Mouse (Mus musculus) heart, embryonic 13.5 days (tissue): ENCODE measurements around the gene Nsun4. TPM values are rescaled to one million over a fixed set of nuclear protein-coding genes. Genes with fewer than 3 reads are reported as not detected.

Experiments
- ATAC-seq: fragments of 200-750 bp; cut with Nextera tagmentation; 2 replicates; pipeline ENCODE4 v1.8.0; 2017; ENCODE audit warnings: moderate TSS enrichment; ENCODE audit not compliant: insufficient number of reproducible peaks, low FRiP score, low TSS enrichment; ENCODE audit errors: extremely low read depth
- H3K27ac ChIP-seq: fragments of 300-500 bp; sonication (generic); replicated peaks from 2 replicates; pipeline ENCODE4 v1.5.1; 2015; ENCODE audit warnings: moderate library complexity, mild to moderate bottlenecking, inconsistent platforms
- H3K27me3 ChIP-seq: fragments of 300-500 bp; sonication (generic); replicated peaks from 2 replicates; pipeline ENCODE4 v1.6.1; 2015; ENCODE audit warnings: mild to moderate bottlenecking, inconsistent platforms
- H3K36me3 ChIP-seq: fragments of 300-500 bp; sonication (generic); 2 replicates; pipeline ENCODE4 v1.6.1; 2015; ENCODE audit warnings: mild to moderate bottlenecking, inconsistent platforms
- H3K4me1 ChIP-seq: fragments of 300-500 bp; sonication (generic); 2 replicates; pipeline ENCODE4 v1.6.1; 2015; ENCODE audit warnings: inconsistent platforms
- H3K4me2 ChIP-seq: fragments of 300-500 bp; sonication (generic); 2 replicates; pipeline ENCODE4 v1.6.1; 2015; ENCODE audit warnings: inconsistent platforms, mild to moderate bottlenecking, moderate library complexity
- H3K4me3 ChIP-seq: fragments of 300-500 bp; sonication (generic); 2 replicates; pipeline ENCODE4 v1.5.1; 2015; ENCODE audit warnings: moderate library complexity, mild to moderate bottlenecking, inconsistent platforms
- H3K9ac ChIP-seq: fragments of 300-500 bp; sonication (generic); 2 replicates; pipeline ENCODE4 v1.6.1; 2015; ENCODE audit warnings: inconsistent platforms, mild to moderate bottlenecking, moderate library complexity
- H3K9me3 ChIP-seq: fragments of 300-500 bp; sonication (generic); 2 replicates; pipeline ENCODE4 v1.6.1; 2016; ENCODE audit warnings: inconsistent platforms
- WGBS: fragments of 180-500 bp; shearing (Covaris S2); methylation state at CpG from one replicate; pipeline ENCODE4 v1.1.7; 2015; ENCODE audit warnings: mixed read lengths; 5-methylcytosine and 5-hydroxymethylcytosine counted together
- polyA plus RNA-seq: library from polyadenylated mRNA; unstranded; fragments of >200 nt; fragmentation: Nextera tagmentation; extraction: Ambion mirVana; gene quantifications from 2 replicates; pipeline ENCODE4 v1.2.1, GENCODE M21; 2015

The Nsun4 gene
- polyA plus RNA-seq, 1 experiment from 2014 or later = 25.3 TPM

DNA sequence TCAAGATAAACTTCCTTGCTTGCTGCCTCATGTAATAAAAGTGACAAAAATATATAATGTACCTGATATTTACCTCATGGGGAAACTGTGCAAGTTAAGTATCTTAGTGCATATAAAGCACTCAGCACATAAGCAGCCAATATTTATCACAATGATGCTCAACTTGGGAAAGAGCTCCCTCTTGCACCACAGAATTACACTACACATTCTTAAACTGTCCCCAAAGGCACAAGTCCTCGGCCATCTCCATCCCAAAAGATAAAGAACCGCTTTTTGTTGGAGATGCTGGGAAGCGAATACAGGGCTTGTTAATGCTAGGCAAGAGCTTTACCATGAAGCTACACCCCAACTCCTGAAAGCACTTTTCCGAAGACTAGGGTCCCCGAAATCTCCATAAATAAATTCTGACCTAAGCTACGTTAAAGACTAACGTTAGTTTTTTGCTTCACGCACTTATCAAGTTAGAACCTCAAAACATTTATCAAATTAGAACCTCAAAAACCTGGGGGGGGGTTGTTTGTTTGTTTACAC, 20.5 kb upstream of the Nsun4 start:
- Histone ChIP-seq H3K36me3 (peaks cover 23% of the 10 kb centered on the region), H3K4me2 (peak overlapping the region; percentile 78), H3K4me1 (peaks cover 51% of the 10 kb centered on the region), H3K27me3 (no peaks in the 10 kb centered on the region), H3K27ac (peak overlapping the region; percentile 98), H3K9me3 (no peaks in the 10 kb centered on the region), H3K9ac (peak overlapping the region; percentile 99), H3K4me3 (peak overlapping the region; percentile 93)
- no peak for ATAC-seq
- 1% methylated on average over 8 of the region's 8 CpGs for WGBS

DNA sequence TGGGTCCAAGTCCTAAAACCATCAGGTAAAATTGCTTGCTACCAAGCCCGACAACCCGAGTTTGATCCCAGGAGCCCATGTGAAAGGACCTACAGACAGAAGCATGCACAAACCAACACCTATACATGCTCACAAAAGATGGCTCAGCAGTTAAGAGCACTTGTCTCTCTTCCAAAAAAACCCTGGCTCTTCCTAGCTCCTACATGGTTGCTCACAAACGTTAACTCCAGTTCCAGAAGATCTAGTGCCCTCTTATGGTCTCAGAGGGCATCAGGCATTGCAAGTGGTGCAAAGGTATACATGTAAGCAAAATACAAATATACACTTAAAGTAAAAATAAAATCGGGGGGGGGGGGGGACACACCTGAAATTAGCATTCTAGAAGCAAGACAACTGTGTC, 19.5 kb upstream of the Nsun4 start:
- Histone ChIP-seq H3K4me2 (peak overlapping the region; percentile 78), H3K9me3 (no peaks in the 10 kb centered on the region), H3K27me3 (no peaks in the 10 kb centered on the region), H3K4me1 (peaks cover 48% of the 10 kb centered on the region), H3K9ac (peak overlapping the region; percentile 99), H3K36me3 (peaks cover 30% of the 10 kb centered on the region), H3K27ac (no peak overlapping the region), H3K4me3 (peak overlapping the region; percentile 93)
- no peak for ATAC-seq
- WGBS = 47% methylated on average over 4 of the region's 4 CpGs

DNA sequence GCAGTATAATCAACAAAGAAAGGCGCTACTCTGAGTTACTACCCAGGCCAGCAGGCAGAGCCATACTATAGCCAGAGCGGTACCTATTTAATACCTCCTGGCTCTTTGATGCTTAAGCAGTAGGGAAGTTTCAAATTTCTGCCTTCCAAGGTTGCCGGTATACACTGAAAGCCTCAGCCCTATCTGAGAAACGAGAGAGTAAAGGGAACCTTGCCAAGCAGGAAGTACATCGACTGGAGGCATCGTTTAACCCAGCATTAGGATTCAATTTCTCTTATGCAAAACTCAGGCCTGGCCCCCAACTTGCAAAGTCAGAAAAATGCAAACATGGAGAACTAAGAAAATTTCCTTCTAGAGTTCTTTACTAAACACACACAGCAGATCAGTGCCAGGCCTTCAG, 16.4 kb upstream of the Nsun4 start:
- Histone ChIP-seq H3K27ac (no peak overlapping the region), H3K4me3 (no peak overlapping the region), H3K27me3 (no peaks in the 10 kb centered on the region), H3K9me3 (no peaks in the 10 kb centered on the region), H3K36me3 (peaks cover 60% of the 10 kb centered on the region), H3K9ac (no peak overlapping the region), H3K4me1 (peaks cover 33% of the 10 kb centered on the region), H3K4me2 (no peak overlapping the region)
- 68% methylated on average over 6 of the region's 6 CpGs for WGBS
- no peak for ATAC-seq

DNA sequence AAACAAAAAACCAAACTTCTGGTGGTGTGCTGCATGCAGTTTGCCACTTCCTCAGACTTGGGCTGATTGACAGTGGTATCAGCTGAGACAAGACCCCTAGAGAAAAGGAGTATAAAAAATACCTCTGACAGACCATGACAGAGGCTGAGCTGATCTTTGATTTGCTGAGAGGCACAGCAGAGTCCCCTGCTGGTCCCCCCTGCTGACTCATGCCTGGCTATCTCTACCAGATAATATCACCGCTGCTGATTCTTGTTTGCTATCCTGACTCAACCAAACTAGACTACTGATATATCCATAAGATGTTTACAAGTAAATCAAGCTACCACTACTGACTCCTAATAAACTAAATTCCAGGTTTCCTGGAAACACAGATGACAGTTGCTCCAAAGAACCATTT, 10.2 kb upstream of the Nsun4 start:
- Histone ChIP-seq H3K27ac (no peak overlapping the region), H3K4me1 (peaks cover 7% of the 10 kb centered on the region), H3K27me3 (no peaks in the 10 kb centered on the region), H3K9me3 (no peaks in the 10 kb centered on the region), H3K4me3 (no peak overlapping the region), H3K9ac (no peak overlapping the region), H3K36me3 (peaks cover 42% of the 10 kb centered on the region), H3K4me2 (no peak overlapping the region)
- no peak for ATAC-seq
- 11% methylated on average over 1 of the region's 1 CpGs for WGBS

DNA sequence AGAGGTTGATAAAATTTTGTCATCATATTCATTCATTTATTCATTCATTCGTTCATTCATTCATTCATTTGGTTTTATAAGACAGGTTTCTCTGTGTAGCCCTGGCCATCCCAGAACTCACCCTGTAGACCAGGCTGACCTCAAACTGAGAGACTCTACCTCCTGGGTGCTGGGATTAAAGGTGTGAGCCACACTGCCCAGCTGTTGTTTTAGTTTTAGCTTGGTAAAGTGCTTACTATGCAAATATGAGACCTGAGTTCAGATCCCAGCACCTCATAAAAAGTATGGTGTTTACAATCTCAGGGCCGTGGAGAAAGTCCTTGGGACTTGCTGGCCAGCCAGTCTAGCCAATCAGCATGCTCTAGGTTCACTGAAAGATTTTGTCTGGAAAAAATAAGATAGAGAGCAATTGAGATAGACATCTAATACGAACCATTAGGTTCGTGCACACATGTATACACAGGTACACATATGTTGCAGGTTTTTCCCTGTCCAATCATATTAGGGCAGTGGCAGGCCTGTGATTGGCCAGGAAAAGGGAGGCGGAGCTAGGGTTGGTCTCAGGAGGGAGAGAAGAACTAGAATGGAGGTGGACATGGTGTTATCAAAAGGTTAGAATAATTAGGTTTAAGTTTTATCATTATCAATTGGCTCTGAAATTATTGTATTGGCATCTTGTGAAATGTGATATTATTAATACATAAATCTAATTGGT, 5.5 kb upstream of the Nsun4 start:
- H3K27ac ChIP-seq = no peak overlapping the region
- no peaks in the 10 kb centered on the region for H3K9me3 ChIP-seq
- H3K9ac ChIP-seq = no peak overlapping the region
- H3K36me3 ChIP-seq = no peaks in the 10 kb centered on the region
- no peak for ATAC-seq
- H3K4me1 ChIP-seq = peaks cover 10% of the 10 kb centered on the region
- 65% methylated on average over 5 of the region's 5 CpGs for WGBS
- no peaks in the 10 kb centered on the region for H3K27me3 ChIP-seq
- no peak overlapping the region for H3K4me3 ChIP-seq
- H3K4me2 ChIP-seq = no peak overlapping the region

DNA sequence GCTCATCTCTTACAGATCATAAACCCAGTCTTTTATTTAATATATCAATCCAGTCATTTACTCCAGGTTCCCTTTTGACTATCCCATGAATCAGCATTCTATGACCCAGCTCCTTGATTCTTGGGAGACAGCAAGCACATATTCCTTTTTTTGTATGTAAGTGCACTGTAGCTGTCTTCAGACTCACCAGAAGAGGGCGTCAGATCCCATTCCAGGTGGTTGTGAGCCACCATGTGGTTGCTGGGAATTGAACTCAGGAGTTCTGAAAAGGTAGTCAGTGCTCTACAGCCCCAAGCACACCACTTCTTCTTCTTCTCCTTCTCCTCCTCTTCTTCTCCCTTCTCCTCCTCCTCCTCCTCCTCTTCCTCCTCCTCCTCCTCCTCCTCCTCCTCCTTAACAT, 3.9 kb upstream of the Nsun4 start:
- Histone ChIP-seq H3K9ac (no peak overlapping the region), H3K4me1 (peaks cover 10% of the 10 kb centered on the region), H3K4me2 (no peak overlapping the region), H3K36me3 (no peaks in the 10 kb centered on the region), H3K27me3 (no peaks in the 10 kb centered on the region), H3K9me3 (no peaks in the 10 kb centered on the region), H3K27ac (no peak overlapping the region), H3K4me3 (no peak overlapping the region)
- ATAC-seq = no peak
- 0% methylated on average over 1 of the region's 1 CpGs for WGBS

DNA sequence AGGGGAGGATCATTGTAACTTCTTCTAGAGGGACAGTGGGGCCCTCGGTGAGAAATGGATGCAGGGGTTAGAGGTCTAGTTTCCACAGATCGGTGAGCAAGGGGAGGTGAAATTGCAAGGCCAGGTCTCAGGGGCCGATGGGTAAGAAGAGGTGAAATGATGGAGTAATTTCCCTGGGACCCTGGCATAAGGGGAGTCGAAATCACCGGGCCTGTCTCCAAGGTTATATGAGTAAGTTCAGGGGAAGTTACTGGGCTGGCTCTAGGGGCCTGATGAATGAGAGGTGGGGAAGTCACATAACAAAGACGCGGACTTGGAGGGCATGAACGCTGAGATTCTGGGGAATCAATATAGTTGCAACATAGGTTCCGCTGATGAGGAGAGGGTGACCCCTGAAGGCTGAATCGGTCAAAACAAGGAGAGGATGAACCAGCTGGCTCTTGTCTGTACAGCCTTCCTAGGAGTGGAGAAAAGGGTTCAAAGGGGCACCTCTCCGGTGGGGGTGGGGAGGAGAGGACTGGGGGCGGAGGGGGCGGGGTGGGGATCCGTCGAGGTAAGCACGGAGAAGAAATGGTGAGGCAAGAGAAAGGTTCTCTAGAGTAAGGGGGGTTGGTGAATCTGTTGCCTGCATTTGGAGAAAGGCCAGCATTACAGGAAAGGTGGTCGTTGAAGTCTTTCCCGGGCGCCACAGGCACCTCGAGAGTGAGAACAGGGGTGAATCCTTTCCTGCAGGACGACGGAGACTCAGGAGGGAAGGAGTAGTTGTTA, 966 bp downstream of the Nsun4 start:
- peak overlapping the region; percentile 86 for H3K9ac ChIP-seq
- WGBS = 9% methylated on average over 22 of the region's 22 CpGs
- H3K36me3 ChIP-seq = peaks cover 14% of the 10 kb centered on the region
- peak overlapping the region; percentile 96 for H3K4me2 ChIP-seq
- H3K4me1 ChIP-seq = peaks cover 27% of the 10 kb centered on the region
- no peak for ATAC-seq
- H3K4me3 ChIP-seq = peak overlapping the region; percentile 72
- H3K9me3 ChIP-seq = no peaks in the 10 kb centered on the region
- peak overlapping the region; percentile 95 for H3K27ac ChIP-seq
- no peaks in the 10 kb centered on the region for H3K27me3 ChIP-seq

DNA sequence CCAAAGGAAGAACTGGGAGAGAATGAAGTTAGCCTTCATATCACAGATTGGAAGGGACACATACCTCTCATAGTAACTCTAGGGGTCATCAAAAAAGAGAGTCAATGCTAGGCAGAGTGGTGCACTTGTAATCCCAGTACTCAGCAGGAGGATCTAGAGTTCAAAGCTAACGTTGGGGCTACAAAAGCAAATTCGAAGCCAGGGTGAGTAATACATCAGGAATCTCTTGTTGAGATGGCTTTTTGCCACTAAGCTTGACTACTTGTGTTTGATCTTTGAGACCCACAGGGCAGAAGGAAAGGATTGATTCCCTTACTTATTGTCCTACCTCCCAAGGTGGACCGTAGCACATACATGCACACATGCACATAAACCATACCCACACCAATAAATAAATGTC, 4.5 kb downstream of the Nsun4 start:
- H3K27ac ChIP-seq = no peak overlapping the region
- WGBS = 78% methylated on average over 3 of the region's 3 CpGs
- no peak for ATAC-seq

DNA sequence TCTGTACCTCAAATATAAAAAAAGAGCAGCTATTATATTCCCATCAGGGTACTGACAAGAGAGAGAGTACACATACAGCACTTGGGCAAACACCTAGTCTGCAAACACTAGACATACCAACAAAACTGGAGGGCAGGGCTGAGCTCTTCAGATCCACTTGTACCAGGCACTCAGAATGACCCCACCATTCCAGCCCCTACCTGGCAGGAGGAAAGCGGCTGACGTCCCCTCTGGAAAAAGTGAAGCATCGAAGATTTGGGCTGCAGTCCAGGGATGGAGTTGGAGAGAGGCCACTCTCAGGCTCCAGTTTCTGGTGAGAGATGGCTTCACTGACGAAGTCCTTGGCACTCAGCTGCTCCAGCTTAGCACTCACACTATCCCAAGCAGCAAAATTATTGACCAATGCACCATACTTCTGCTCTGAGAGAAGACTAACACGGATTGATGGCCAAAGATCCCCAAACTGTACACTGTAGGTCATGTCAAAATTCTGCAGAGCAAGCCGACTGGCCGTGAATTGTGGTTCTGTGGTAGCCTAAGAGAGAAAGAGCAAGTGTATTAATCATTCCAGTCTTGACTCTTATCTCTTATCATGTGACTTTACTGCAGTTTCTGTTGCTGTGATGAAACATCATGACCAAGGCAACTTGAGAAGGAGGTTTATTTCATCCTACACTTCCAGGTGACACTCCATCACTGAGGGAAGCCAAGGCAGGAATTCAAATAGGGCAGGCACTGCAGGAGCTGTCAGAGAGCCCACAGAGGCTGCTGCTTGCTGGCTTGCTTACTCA, 5.4 kb downstream of the Nsun4 start:
- Histone ChIP-seq H3K27me3 (no peaks in the 10 kb centered on the region), H3K27ac (no peak overlapping the region), H3K9me3 (no peaks in the 10 kb centered on the region), H3K4me3 (no peak overlapping the region), H3K4me1 (peaks cover 21% of the 10 kb centered on the region), H3K4me2 (no peak overlapping the region), H3K36me3 (peaks cover 33% of the 10 kb centered on the region), H3K9ac (no peak overlapping the region)
- ATAC-seq = no peak
- 74% methylated on average over 7 of the region's 7 CpGs for WGBS

More for the DNA sequence above, 4.5 kb downstream of the Nsun4 start:
- H3K4me1 ChIP-seq = peaks cover 24% of the 10 kb centered on the region
- H3K4me3 ChIP-seq = no peak overlapping the region
- peaks cover 25% of the 10 kb centered on the region for H3K36me3 ChIP-seq
- H3K4me2 ChIP-seq = no peak overlapping the region
- no peaks in the 10 kb centered on the region for H3K9me3 ChIP-seq
- no peak overlapping the region for H3K9ac ChIP-seq
- no peaks in the 10 kb centered on the region for H3K27me3 ChIP-seq

DNA sequence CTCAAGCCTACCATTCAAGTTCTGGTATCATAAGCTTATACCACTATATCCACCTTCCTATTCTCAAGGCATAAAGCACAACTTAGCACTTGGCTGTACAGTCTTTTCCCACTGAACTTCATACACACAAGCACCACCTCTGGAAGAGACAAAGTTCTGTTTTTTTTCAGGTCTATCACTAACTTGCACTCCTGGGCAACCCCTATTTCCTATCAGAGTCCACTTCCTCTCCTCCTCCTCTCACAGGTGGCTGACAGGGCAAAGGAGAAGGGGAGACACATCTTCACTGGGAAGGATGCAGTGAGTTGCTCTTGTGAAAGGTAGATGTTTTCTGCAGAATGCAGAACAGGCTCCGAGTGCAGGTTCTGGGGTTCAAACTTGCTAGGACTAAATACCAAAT, 6.0 kb downstream of the Nsun4 start:
- no peaks in the 10 kb centered on the region for H3K9me3 ChIP-seq
- WGBS = 86% methylated on average over 1 of the region's 1 CpGs
- no peak overlapping the region for H3K27ac ChIP-seq

DNA sequence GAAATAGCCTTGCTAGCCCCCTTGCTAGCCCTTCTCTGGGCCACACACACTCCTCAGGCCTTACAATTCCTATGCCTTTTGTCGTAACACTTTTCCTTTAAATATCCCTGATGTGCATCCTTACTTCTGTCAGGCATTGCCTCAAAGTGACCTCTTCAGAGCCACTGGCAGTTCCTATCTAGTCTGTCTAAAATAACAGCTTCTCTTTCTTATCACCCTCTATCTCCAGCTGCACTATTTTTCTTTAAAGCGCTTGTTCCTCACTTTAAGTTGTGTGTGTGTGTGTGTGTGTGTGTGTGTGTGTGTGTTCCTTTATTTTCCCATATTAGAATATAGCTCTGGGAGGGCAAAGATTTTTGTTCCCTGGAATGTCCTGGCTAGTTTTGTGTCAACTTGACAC, 7.1 kb downstream of the Nsun4 start:
- no peak overlapping the region for H3K4me3 ChIP-seq
- H3K27me3 ChIP-seq = no peaks in the 10 kb centered on the region
- H3K36me3 ChIP-seq = peaks cover 50% of the 10 kb centered on the region
- H3K9me3 ChIP-seq = no peaks in the 10 kb centered on the region
- no peak overlapping the region for H3K4me2 ChIP-seq
- peaks cover 10% of the 10 kb centered on the region; the same call in 1 of the 2 replicates for H3K4me1 ChIP-seq
- ATAC-seq = no peak
- H3K9ac ChIP-seq = no peak overlapping the region
- no peak overlapping the region for H3K27ac ChIP-seq
- WGBS = 72% methylated on average over 2 of the region's 2 CpGs

More for the DNA sequence above, 6.0 kb downstream of the Nsun4 start:
- Histone ChIP-seq H3K9ac (no peak overlapping the region), H3K4me2 (no peak overlapping the region), H3K4me3 (no peak overlapping the region), H3K36me3 (peaks cover 39% of the 10 kb centered on the region), H3K4me1 (peaks cover 18% of the 10 kb centered on the region), H3K27me3 (no peaks in the 10 kb centered on the region)
- ATAC-seq = no peak
